Mouse (Mus musculus): ENCODE measurements at regions not wholly inside any gene's neighbourhood (a gene's known extent, or its start where the extent isn't known, plus 50 kb on each side); places are given as distances from the start of the nearest gene placed in this dataset.

- DNase-seq (ENCODE audit: low spot score) (no peak), ATAC-seq (ENCODE audit: insufficient number of reproducible peaks, low FRiP score, low TSS enrichment, low read depth) (no peak)
- Histone ChIP-seq H3K36me3 (ENCODE audit: control insufficient read depth, insufficient read depth, low read length) (no peaks in the 10 kb centered on the region), H3K9me3 (ENCODE audit: control insufficient read depth, low read length) (no peaks in the 10 kb centered on the region), H3K27ac (replicated peaks; ENCODE audit: low read depth, low read length) (no peak overlapping the region), H3K9ac (ENCODE audit: low read length) (no peak overlapping the region), H3K4me1 (ENCODE audit: control insufficient read depth, insufficient read depth, low read length) (peaks cover 12% of the 10 kb centered on the region), H3K4me2 (ENCODE audit: low read depth, severe bottlenecking) (no peak overlapping the region), H3K27me3 (ENCODE audit: control insufficient read depth, insufficient read depth, low read length) (no peaks in the 10 kb centered on the region), H3K4me3 (ENCODE audit: low read depth, low read length) (no peak overlapping the region)
- 84% methylated on average over 6 of the region's 6 CpGs for WGBS
These were observed 52.3 kb downstream of the Rplp1 start for GRCm38 (mm10) chr9:61862071-61862480.

GRCm38 (mm10) chr9:61860147-61860546 lies 54.2 kb downstream of the Rplp1 start:
- Histone ChIP-seq H3K27me3 (ENCODE audit: control insufficient read depth, insufficient read depth, low read length) (no peaks in the 10 kb centered on the region), H3K27ac (replicated peaks; ENCODE audit: low read depth, low read length) (no peak overlapping the region), H3K9me3 (ENCODE audit: control insufficient read depth, low read length) (no peaks in the 10 kb centered on the region), H3K4me1 (ENCODE audit: control insufficient read depth, insufficient read depth, low read length) (peaks cover 12% of the 10 kb centered on the region), H3K4me3 (ENCODE audit: low read depth, low read length) (no peak overlapping the region), H3K36me3 (ENCODE audit: control insufficient read depth, insufficient read depth, low read length) (no peaks in the 10 kb centered on the region), H3K4me2 (ENCODE audit: low read depth, severe bottlenecking) (no peak overlapping the region), H3K9ac (ENCODE audit: low read length) (no peak overlapping the region)
- DNase-seq (ENCODE audit: low spot score) (peak; percentile 86), ATAC-seq (ENCODE audit: insufficient number of reproducible peaks, low FRiP score, low TSS enrichment, low read depth) (no peak)
- WGBS = 9% methylated on average over 2 of the region's 2 CpGs

- WGBS = 21% methylated on average over 6 of the region's 6 CpGs
These were observed 54.9 kb downstream of the Rplp1 start for GRCm38 (mm10) chr9:61859438-61859837.

GRCm38 (mm10) chr9:61857817-61858216 lies 56.5 kb downstream of the Rplp1 start:
- no peaks in the 10 kb centered on the region for H3K36me3 ChIP-seq (ENCODE audit: control insufficient read depth, insufficient read depth, low read length)
- H3K4me2 ChIP-seq (ENCODE audit: low read depth, severe bottlenecking) = no peak overlapping the region
- no peaks in the 10 kb centered on the region for H3K9me3 ChIP-seq (ENCODE audit: control insufficient read depth, low read length)
- H3K4me1 ChIP-seq (ENCODE audit: control insufficient read depth, insufficient read depth, low read length) = peaks cover 12% of the 10 kb centered on the region
- ATAC-seq (ENCODE audit: insufficient number of reproducible peaks, low FRiP score, low TSS enrichment, low read depth) (no peak), DNase-seq (ENCODE audit: low spot score) (no peak)
- no peak overlapping the region for H3K27ac ChIP-seq (replicated peaks; ENCODE audit: low read depth, low read length)
- WGBS = 59% methylated on average over 6 of the region's 6 CpGs
- no peak overlapping the region for H3K9ac ChIP-seq (ENCODE audit: low read length)
- no peaks in the 10 kb centered on the region for H3K27me3 ChIP-seq (ENCODE audit: control insufficient read depth, insufficient read depth, low read length)
- no peak overlapping the region for H3K4me3 ChIP-seq (ENCODE audit: low read depth, low read length)

More at GRCm38 (mm10) chr9:61859438-61859837, 54.9 kb downstream of the Rplp1 start:
- ATAC-seq (ENCODE audit: insufficient number of reproducible peaks, low FRiP score, low TSS enrichment, low read depth) = no peak
- Histone ChIP-seq H3K27ac (replicated peaks; ENCODE audit: low read depth, low read length) (no peak overlapping the region), H3K4me3 (ENCODE audit: low read depth, low read length) (no peak overlapping the region), H3K36me3 (ENCODE audit: control insufficient read depth, insufficient read depth, low read length) (no peaks in the 10 kb centered on the region), H3K27me3 (ENCODE audit: control insufficient read depth, insufficient read depth, low read length) (no peaks in the 10 kb centered on the region), H3K9me3 (ENCODE audit: control insufficient read depth, low read length) (no peaks in the 10 kb centered on the region), H3K4me2 (ENCODE audit: low read depth, severe bottlenecking) (no peak overlapping the region), H3K4me1 (ENCODE audit: control insufficient read depth, insufficient read depth, low read length) (peaks cover 12% of the 10 kb centered on the region), H3K9ac (ENCODE audit: low read length) (no peak overlapping the region)
- no peak for DNase-seq (ENCODE audit: low spot score)

GRCm38 (mm10) chr9:61856686-61857085 lies 57.7 kb downstream of the Rplp1 start:
- Histone ChIP-seq H3K27me3 (ENCODE audit: control insufficient read depth, insufficient read depth, low read length) (no peaks in the 10 kb centered on the region), H3K36me3 (ENCODE audit: control insufficient read depth, insufficient read depth, low read length) (no peaks in the 10 kb centered on the region), H3K4me1 (ENCODE audit: control insufficient read depth, insufficient read depth, low read length) (peaks cover 12% of the 10 kb centered on the region), H3K4me3 (ENCODE audit: low read depth, low read length) (no peak overlapping the region), H3K4me2 (ENCODE audit: low read depth, severe bottlenecking) (no peak overlapping the region), H3K27ac (replicated peaks; ENCODE audit: low read depth, low read length) (no peak overlapping the region), H3K9me3 (ENCODE audit: control insufficient read depth, low read length) (no peaks in the 10 kb centered on the region), H3K9ac (ENCODE audit: low read length) (no peak overlapping the region)
- 96% methylated on average over 1 of the region's 1 CpGs for WGBS
- no peak for DNase-seq (ENCODE audit: low spot score)
- ATAC-seq (ENCODE audit: insufficient number of reproducible peaks, low FRiP score, low TSS enrichment, low read depth) = no peak

- 85% methylated on average over 11 of the region's 11 CpGs for WGBS
- DNase-seq (ENCODE audit: low spot score) = no peak
These were observed 58.7 kb downstream of the Rplp1 start for GRCm38 (mm10) chr9:61855686-61856085.

GRCm38 (mm10) chr9:61853841-61854240 lies 60.5 kb downstream of the Rplp1 start:
- WGBS = 78% methylated on average over 4 of the region's 4 CpGs
- H3K9ac ChIP-seq (ENCODE audit: low read length) = no peak overlapping the region

More at GRCm38 (mm10) chr9:61855686-61856085, 58.7 kb downstream of the Rplp1 start:
- Histone ChIP-seq H3K4me1 (ENCODE audit: control insufficient read depth, insufficient read depth, low read length) (peaks cover 12% of the 10 kb centered on the region), H3K27ac (replicated peaks; ENCODE audit: low read depth, low read length) (no peak overlapping the region), H3K9me3 (ENCODE audit: control insufficient read depth, low read length) (no peaks in the 10 kb centered on the region), H3K9ac (ENCODE audit: low read length) (no peak overlapping the region), H3K4me2 (ENCODE audit: low read depth, severe bottlenecking) (no peak overlapping the region), H3K36me3 (ENCODE audit: control insufficient read depth, insufficient read depth, low read length) (no peaks in the 10 kb centered on the region), H3K27me3 (ENCODE audit: control insufficient read depth, insufficient read depth, low read length) (no peaks in the 10 kb centered on the region), H3K4me3 (ENCODE audit: low read depth, low read length) (no peak overlapping the region)
- no peak for ATAC-seq (ENCODE audit: insufficient number of reproducible peaks, low FRiP score, low TSS enrichment, low read depth)

GRCm38 (mm10) chr9:61851331-61851730 lies 63.0 kb downstream of the Rplp1 start:
- DNase-seq (ENCODE audit: low spot score) = no peak
- WGBS = 92% methylated on average over 3 of the region's 3 CpGs

More at GRCm38 (mm10) chr9:61853841-61854240, 60.5 kb downstream of the Rplp1 start:
- H3K9me3 ChIP-seq (ENCODE audit: control insufficient read depth, low read length) = no peaks in the 10 kb centered on the region
- H3K4me1 ChIP-seq (ENCODE audit: control insufficient read depth, insufficient read depth, low read length) = no peaks in the 10 kb centered on the region
- no peak overlapping the region for H3K27ac ChIP-seq (replicated peaks; ENCODE audit: low read depth, low read length)
- no peak overlapping the region for H3K4me2 ChIP-seq (ENCODE audit: low read depth, severe bottlenecking)
- DNase-seq (ENCODE audit: low spot score) (no peak), ATAC-seq (ENCODE audit: insufficient number of reproducible peaks, low FRiP score, low TSS enrichment, low read depth) (no peak)
- H3K27me3 ChIP-seq (ENCODE audit: control insufficient read depth, insufficient read depth, low read length) = no peaks in the 10 kb centered on the region
- H3K36me3 ChIP-seq (ENCODE audit: control insufficient read depth, insufficient read depth, low read length) = no peaks in the 10 kb centered on the region
- H3K4me3 ChIP-seq (ENCODE audit: low read depth, low read length) = no peak overlapping the region

GRCm38 (mm10) chr9:61848401-61848800 lies 65.9 kb downstream of the Rplp1 start:
- ATAC-seq (ENCODE audit: insufficient number of reproducible peaks, low FRiP score, low TSS enrichment, low read depth) (no peak), DNase-seq (ENCODE audit: low spot score) (no peak)
- Histone ChIP-seq H3K9ac (ENCODE audit: low read length) (no peak overlapping the region), H3K27me3 (ENCODE audit: control insufficient read depth, insufficient read depth, low read length) (no peaks in the 10 kb centered on the region), H3K36me3 (ENCODE audit: control insufficient read depth, insufficient read depth, low read length) (no peaks in the 10 kb centered on the region), H3K4me3 (ENCODE audit: low read depth, low read length) (no peak overlapping the region), H3K4me1 (ENCODE audit: control insufficient read depth, insufficient read depth, low read length) (no peaks in the 10 kb centered on the region), H3K4me2 (ENCODE audit: low read depth, severe bottlenecking) (no peak overlapping the region), H3K27ac (replicated peaks; ENCODE audit: low read depth, low read length) (no peak overlapping the region), H3K9me3 (ENCODE audit: control insufficient read depth, low read length) (no peaks in the 10 kb centered on the region)
- 77% methylated on average over 2 of the region's 2 CpGs for WGBS

More at GRCm38 (mm10) chr9:61851331-61851730, 63.0 kb downstream of the Rplp1 start:
- Histone ChIP-seq H3K9ac (ENCODE audit: low read length) (no peak overlapping the region), H3K9me3 (ENCODE audit: control insufficient read depth, low read length) (no peaks in the 10 kb centered on the region), H3K4me3 (ENCODE audit: low read depth, low read length) (no peak overlapping the region), H3K27ac (replicated peaks; ENCODE audit: low read depth, low read length) (no peak overlapping the region), H3K36me3 (ENCODE audit: control insufficient read depth, insufficient read depth, low read length) (no peaks in the 10 kb centered on the region), H3K4me1 (ENCODE audit: control insufficient read depth, insufficient read depth, low read length) (no peaks in the 10 kb centered on the region), H3K27me3 (ENCODE audit: control insufficient read depth, insufficient read depth, low read length) (no peaks in the 10 kb centered on the region), H3K4me2 (ENCODE audit: low read depth, severe bottlenecking) (no peak overlapping the region)
- no peak for ATAC-seq (ENCODE audit: insufficient number of reproducible peaks, low FRiP score, low TSS enrichment, low read depth)
